Mouse (Mus musculus): ENCODE results near the gene Insc.

Gene Insc

DNA sequence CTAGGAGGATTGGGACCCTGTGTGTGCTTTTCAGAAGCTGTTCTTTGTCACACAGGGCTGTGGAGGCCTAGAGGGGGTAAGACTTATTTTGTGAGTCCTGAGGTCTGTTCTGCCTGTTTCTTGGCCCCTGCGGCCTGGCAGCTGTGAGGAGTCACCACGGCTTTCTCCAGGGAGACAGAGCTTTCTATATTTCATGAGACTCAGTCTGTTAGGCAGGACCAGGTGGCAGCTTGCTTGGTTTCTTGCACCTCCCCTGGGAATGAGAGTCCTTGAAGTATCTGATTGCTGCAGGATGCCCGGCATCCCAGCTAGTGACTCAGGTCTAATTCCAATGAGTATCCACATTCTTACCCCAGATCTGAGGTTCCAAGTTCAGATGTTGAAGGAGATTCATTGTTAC, 21.8 kb downstream of the Insc start:
- DNase-seq: no peak

- no peak for DNase-seq
Observed at GRCm38 (mm10) chr7:114766523-114766922, 23.0 kb downstream of the Insc start.

- DNase-seq: no peak
Observed at GRCm38 (mm10) chr7:114768516-114768915, 25.0 kb downstream of the Insc start.

DNA sequence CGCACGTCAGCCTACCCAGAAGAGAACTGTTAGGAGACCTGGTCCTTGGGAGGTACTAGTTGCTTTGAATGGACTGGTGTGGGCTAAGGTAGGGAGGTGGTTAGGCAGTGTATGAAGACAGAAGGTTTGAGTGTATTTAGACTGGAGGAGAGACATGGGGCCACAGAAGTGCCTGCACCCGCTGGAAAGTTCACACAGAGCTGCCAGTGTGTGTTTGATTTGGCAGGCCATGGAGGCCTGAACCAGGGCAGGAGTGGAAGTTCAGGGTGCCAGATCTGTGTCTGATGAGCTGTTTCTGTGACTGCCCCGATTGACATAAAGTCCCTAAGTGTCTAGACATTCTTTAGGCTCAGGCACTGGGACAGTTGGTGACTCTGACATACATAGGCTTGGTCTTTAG, 25.5 kb downstream of the Insc start:
- DNase-seq: no peak

DNA sequence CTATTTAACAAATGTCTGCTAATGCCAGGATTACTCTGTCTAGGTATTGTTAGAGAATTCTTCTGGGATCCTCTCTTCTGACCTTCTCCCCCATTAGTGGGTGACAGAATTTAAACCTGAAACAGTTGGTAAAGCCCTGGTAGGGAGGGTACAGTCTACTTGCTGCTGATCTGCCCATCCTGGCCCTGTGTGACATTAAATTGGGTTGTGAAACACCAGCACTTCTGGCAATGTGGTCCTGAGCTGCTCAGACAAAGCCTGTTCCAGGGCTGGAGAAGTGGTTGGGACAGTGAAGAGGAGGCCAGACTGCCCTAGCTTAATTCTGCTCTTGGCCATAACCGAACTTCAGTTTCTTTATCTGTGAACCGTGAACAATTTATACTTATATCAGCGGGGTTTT, 27.1 kb downstream of the Insc start:
- DNase-seq: no peak

DNA sequence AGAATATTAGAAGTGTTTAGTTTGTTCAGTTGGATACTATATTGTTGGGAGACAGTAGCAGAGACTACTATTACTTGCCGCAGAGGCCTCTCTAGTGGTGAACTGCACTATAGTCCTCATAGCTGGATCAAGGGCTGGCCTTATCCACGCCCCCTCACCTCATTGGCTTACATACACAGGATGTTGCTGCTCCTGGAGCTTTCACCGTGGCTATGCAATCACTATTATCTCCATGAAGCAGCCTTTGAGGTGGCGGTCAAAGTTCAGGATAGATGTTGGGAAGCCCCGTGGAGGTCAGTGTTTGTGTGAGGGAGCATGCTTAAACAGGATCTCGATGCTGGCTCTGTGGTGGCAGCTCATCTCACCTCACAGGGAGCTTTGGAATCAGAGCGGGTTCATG, 28.3 kb downstream of the Insc start:
- DNase-seq: no peak

DNA sequence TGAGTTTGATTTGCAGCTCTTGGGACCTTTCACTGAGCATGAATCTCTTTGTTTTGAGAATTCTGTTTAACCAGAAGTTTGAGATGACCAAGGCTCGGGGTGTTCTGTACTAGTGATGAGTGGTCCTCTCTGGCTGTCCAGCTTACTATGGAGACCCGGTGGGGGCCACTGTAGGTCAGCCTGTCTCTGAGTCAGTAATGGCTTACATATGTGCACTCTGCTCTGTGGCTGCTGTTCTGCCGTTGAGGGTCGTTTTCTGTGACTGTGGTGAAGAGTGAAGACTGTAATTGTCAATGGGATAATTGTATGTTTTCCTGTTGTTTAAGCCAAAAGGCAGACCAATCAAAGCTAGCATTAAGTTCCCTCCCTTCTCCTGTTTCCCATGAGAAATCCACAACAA, 30.3 kb downstream of the Insc start:
- no peak for DNase-seq

DNA sequence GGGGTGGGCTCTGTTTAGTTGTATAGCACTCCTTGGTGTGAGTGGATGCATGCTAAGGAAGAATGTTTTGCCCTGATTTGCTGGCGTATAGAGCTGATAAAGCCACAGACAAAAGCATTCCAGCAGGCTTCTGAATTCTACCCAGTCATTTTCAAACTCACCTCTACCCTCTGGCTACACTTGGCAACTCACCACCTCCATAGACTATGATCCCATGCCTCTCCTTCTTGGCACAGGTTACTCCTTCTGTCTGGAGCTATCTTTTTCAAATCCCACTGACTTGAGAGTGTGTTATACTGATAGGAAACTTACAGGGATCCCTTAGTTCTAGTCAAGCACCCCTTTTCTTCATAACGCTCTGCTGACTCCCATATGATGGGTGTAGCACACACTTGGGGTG, 32.4 kb downstream of the Insc start:
- DNase-seq: no peak

GRCm38 (mm10) chr7:114778156-114778770, 34.8 kb downstream of the Insc start:
- DNase-seq: no peak

- no peak for DNase-seq
Observed at GRCm38 (mm10) chr7:114779056-114779660, 35.7 kb downstream of the Insc start.

DNA sequence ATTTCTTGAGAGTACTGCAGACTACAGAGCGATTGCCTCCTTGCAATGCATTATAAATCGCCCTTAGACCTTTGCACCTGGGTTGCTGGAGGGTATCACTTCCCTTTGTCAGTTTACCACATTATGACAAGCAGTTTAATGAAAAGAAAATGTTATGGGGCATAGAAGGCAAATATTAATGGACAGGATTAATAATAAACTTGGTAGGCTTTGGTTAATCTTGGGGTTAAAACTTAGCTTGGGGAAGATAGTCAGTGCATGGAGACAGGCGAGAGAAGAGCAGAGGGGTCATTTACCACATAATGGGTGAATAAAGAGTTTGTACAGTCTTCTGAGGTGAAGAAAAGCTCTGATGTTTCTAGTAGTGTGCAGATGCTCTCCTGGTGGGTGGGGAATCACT, 39.8 kb downstream of the Insc start:
- DNase-seq: no peak

GRCm38 (mm10) chr7:114791087-114791486, 47.6 kb downstream of the Insc start:
- DNase-seq: no peak

DNA sequence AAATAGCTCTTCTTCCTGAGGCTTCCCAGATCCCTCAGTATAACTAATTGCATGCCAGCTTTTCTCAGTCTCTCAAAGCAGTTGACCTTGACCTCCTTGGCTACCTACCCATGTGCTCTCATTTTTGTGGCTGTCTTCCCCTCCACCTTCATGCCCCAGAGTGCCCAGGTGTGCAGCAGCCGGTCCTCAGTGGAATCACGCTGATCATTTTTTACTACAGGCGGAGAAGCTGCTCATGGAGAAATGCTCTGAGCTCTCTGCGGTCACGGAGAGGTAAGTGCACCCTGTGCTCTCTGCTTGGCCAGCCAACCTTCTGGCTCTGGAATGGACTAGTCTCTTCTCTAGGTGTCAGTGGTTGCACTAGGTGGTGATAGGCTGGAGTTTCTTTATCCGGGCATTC, 48.5 kb downstream of the Insc start:
- DNase-seq: no peak

DNA sequence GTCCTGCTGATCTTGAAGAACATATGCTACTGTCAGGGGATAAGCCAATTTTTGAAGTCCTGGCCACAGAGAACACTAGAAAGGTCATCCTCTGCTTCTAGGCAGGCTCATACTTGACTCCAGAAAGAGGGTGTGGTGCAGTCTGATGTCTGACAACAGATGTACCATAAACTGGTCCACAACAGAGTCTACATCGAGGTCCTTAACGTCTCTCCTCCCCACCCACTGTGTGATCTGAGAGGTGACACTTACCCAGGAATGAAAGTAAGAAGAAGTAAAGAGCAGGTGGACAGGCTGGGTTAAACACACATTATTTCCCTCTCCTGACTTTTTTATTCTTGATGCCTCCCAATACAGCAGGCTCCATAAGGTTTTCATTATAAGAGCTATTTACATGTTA, 50.9 kb downstream of the Insc start:
- DNase-seq: no peak

- no peak for DNase-seq
Observed at GRCm38 (mm10) chr7:114802576-114802975, 59.1 kb downstream of the Insc start.

DNA sequence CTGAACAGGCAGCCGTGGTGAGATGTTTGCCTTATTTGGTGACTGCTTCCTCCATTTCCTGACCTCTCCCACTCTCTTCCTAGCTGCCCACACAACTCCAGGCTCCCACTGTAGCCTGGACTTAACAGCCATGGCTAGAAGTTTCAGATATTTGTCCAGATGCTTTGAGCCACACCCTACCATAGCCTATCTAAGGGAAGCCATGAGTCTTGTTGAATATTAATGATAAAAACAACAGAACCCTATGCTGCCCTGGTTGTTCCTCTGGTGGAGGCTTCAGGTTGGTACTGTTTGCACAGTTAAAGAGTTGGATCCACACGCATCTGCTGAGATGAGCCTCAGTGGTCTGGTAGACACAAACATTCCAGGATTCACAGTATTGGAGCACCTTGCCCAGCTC, 61.8 kb downstream of the Insc start:
- DNase-seq: no peak

DNA sequence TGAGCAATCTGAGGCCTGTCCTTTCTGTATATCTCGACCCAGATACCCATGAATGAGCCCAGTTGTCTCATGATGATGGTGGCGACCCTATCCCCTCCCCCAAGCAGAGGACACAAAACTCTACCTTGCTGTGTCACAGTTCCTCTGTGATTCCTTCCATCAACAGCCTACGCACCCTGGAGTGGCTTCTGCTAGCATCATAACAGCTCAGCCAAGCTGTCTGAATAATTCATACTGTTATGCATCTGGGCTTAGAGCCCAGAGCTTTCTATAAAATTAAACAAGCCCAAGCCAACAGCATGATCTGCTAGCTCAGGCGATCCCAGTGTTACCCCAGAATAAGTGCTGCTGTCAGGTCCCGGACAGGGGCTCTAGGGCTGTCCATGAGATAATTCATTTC, 63.8 kb downstream of the Insc start:
- DNase-seq: no peak

- DNase-seq: no peak
Observed at GRCm38 (mm10) chr7:114808341-114808740, 64.8 kb downstream of the Insc start.

DNA sequence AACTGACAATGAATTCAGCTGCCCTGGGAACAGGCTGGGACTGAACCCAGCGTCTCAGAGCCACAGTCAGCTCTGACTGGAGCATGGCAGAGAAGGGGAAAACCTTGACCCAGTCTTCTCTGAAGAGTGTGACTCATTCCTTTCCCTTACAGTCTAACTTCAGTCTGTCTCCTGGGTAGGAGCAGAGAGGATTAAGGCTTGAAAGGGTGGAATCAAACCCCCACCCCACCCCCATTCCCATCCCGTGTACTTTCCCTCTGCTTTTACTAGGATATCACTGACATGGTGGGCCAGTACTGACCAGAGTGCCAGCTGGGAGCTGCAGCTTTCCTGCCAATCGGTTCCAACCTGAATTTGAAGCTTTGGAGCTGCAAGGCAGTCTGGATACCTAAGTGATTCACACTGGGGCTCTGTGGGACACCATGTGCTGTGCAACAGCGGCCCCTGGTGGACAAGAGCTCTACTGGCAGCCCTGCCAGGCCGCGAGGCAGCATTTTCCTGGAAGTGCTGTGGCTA, 73.9 kb downstream of the Insc start:
- peak; percentile 89 for DNase-seq

- no peak for DNase-seq
Observed at GRCm38 (mm10) chr7:114817879-114818278, 74.4 kb downstream of the Insc start.

- no peak for DNase-seq
Observed at GRCm38 (mm10) chr7:114818351-114818750, 74.9 kb downstream of the Insc start.

DNA sequence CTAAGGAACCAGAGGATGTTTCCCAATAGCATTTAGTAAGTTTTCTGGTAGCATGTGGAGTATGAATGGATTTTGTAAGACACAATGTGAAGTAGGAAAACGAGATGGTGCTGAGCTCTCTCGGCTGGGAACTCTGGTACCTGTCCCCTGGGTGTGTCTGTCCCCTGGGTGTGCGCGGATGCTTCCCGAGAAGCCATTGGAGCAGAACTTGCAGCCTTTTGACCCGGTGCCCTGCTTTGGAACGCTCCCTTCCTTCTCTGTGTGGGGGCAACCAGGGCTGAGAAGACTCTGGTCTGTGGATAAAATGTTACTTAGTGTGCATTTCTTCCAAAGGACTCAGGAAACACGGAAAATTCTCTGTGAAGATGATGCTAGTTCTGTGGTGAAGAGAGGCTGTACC, 75.3 kb downstream of the Insc start:
- DNase-seq: no peak

- DNase-seq: no peak
Observed at GRCm38 (mm10) chr7:114822736-114823135, 79.2 kb downstream of the Insc start.

DNA sequence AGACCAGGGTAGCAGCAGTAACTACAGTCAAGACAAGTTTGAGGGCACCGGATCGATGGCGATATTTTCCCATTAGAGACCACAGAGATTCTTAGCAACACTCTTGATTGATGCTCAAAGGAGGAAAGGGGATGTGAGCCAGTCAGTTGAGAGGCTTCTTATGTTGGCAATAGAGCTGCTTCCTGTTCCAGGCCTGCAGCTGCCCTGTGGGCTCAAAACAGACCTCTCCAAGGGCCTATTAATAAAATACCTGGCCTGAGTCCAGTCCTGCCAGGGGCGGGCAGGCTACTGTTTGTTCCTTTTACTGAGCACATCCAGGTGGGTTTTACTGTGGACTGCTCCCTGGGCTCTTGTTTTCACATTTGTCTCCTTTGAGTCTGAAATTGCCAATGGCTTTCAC, 83.9 kb downstream of the Insc start:
- no peak for DNase-seq

Measured in thymus, postnatal 4 days (tissue).